Mouse (Mus musculus): ENCODE results near the gene Vps35l.

Vps35l gene

GRCm38 (mm10) chr7:118731781-118732180 lies 8.2 kb upstream of the Vps35l start:
- in situ Hi-C loops (cut with MboI; ENCODE audit: unreplicated experiment in 2 of 2) = no loop called here

DNA sequence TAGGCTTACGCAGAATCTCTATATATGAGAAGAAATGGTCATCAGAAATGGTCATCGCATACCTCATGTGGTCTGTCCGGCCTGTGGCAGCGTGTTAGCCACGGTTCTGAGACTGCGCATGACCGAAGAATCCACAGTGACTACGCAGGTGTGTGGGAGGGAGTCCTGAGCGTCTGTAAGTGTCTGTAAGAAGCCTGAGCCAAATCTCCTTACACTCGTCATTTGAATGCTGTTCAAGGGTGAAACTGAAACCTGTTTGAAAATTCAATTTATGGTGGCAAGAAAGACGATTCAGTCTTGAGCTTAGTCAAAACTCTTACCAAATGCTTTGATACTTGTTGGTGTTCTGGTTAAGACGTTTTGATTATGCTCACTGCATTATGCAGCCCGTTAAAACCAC lies 6.8 kb upstream of the Vps35l start:
- in situ Hi-C loops (cut with MboI; ENCODE audit: unreplicated experiment in 2 of 2) = no loop called here

DNA sequence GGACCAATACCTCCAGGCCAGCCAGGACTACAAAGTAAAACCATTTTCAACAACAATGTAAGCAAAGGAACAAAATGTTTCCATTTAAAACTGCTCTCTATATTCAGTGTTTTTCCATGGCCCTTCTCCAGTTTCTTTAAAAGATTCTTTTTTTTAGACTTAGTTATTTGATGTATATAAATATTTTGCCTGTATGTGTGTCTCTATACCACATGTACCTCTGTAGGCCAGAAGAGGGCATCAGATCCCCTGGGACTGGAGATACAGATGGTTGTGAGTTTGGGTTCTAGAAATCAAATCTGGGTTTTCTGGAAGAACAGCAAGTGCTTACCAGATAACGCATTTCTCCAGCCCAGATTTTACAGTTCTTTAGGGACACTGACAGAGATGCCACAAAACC lies 1.3 kb upstream of the Vps35l start:
- in situ Hi-C loops (cut with MboI; ENCODE audit: unreplicated experiment in 2 of 2) = no loop called here

DNA sequence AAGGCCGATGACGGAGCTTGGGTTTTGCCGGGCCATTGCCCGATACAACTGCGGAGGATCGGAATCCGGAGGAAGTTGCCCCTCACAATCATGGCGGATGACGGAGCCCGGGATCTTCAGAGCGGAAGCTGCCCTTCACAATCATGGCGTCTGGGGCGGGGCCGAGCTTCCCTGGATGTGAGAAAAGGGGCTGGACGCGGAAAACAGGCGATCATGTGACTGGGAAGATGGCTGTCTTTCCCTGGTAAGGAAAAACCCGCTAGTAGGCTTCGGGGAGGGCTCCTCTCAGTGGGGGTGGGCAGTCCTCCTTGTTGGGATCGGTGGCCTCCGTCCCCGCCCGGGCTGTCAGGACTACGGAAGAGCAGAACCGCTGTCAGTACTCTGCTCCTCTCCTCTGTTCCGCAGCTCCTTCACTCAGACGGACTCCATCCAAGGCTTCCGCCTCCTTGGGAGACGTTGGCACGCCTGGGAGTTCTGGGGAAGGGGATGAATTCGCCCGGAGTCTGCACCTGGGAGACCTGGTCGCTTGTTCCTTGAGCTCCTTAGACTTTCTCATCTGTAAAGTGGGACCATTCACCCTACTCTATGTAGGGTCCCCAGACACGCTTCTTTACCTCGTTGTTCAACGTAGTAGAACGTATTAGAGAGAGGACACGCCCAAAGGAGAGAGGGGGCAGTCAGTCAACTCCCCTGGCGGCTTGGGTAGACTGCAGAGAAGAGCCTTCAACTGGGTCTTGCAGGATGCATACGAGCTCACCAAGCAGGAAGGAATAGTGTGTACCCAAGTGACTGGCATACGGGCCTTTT lies 709 bp downstream of the Vps35l start:
- in situ Hi-C loops (cut with MboI; ENCODE audit: unreplicated experiment in 2 of 2) = no loop called here

GRCm38 (mm10) chr7:118742278-118742677 lies 2.3 kb downstream of the Vps35l start:
- in situ Hi-C loops (cut with MboI; ENCODE audit: unreplicated experiment in 2 of 2) = no loop called here

DNA sequence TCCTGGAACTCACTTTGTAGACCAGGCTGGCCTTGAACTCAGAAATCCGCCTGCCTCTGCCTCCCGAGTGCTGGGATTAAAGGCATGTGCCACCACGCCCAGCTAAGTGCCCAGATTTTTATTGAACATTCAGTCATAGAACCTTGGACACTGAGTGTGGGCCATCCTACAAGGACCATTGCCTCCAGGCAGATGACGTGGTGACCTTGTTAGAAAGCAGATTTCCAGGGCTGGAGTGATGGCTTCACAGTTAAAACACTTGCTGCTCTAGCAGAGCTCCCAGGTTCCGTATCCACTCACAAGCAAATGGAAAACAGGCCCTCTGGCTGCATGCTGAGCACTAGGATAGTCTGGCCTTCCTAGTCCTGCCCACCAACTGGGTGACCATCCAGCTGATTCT lies 4.7 kb downstream of the Vps35l start:
- in situ Hi-C loops (cut with MboI; ENCODE audit: unreplicated experiment in 2 of 2) = no loop called here

DNA sequence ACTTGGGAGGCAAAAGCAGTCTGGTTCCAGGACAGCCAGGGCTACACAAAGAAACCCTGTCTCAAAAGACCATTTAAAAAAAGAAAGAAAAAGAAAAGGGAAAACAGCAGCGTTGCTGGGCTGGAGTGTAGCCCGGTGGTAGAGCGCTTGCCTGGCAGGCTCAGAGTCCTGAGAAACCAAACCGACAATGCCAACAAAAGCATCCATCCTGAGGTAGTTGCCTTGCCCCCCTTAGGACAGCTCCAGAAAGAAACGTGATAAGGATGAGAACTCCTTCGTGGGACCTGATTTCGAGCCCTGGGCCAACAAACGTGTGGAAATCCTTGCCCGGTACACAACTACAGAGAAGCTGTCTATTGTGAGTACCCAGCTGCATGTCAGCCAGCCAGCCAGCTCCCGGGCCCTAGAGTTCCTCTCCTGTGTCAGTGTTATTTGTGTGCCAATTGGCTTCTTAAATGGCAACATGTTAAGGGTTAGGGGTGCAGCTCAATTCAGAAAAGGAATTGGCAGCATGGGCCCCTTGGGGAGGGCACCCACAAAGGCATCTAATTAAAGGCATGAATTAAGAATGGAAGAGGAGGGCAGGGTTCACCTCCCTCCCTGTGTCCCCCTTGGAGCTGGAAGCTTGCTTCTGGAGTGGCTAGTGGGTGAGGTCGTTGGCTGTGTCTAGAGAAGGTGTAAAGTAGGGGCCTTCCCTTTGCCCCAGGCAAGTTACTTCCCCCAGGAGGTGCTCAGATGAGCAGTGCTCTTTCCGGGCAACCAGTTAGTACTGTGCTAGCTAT lies 8.1 kb downstream of the Vps35l start:
- in situ Hi-C loops (cut with MboI; ENCODE audit: unreplicated experiment in 2 of 2) = no loop called here

DNA sequence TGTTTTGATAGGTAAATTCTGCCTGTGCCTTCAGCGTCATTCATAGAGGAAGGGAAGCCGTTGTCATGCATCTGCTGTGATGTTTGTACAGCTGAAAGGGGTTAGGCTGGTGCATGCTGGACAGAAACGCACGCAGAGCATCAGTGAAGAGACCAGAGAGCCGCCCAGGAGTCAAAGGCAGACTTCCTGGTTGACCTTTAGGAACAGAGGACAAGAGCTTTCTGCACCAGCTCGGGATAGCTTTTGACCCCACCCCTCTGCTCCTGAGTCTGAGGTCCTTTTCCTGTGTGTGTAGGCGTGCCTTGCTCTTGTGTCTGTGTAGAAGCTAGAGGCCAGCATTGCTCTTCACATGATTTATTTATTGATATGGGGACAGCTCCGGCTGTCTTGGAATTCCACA lies 9.7 kb downstream of the Vps35l start:
- in situ Hi-C loops (cut with MboI; ENCODE audit: unreplicated experiment in 2 of 2) = loop anchor here (25.0 kb wide), 2 partner anchors 713 to 1888 kb away; partner anchors contain the start of genes Uqcrc2 (in 2 of the 2) and Gp2 (in 1 of the 2)

DNA sequence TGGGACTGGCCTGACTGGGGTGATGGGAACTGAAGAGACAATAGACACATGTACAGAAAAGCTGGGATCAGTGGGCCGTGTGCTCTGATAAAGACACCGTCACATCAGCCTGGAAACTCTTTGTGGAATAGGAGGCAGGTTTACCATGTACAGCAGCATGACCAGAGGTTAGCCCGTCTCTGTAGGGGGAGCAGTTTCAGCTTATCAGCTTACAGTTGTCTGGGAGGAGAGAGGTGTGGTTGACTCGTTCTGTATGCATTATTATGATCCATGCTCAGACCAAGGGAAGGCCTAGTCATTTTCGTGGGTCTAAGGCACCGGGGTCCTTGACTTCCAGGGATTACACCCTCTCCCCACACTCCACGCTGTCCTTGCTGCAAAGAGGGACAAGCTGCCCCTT lies 11.6 kb downstream of the Vps35l start:
- in situ Hi-C loops (cut with MboI; ENCODE audit: unreplicated experiment in 2 of 2) = loop anchor here (25.0 kb wide), 2 partner anchors 711 to 1886 kb away; partner anchors contain the start of genes Uqcrc2 (in 2 of the 2) and Gp2 (in 1 of the 2)

- in situ Hi-C loops (cut with MboI; ENCODE audit: unreplicated experiment in 2 of 2) = loop anchor here (25.0 kb wide), 2 partner anchors 707 to 1882 kb away; partner anchors contain the start of genes Uqcrc2 (in 2 of the 2) and Gp2 (in 1 of the 2)
These were observed 15.7 kb downstream of the Vps35l start for GRCm38 (mm10) chr7:118755756-118756155.

GRCm38 (mm10) chr7:118756490-118757265 lies 16.7 kb downstream of the Vps35l start:
- in situ Hi-C loops (cut with MboI; ENCODE audit: unreplicated experiment in 2 of 2) = loop anchor here (25.0 kb wide), 2 partner anchors 706 to 1881 kb away; partner anchors contain the start of genes Uqcrc2 (in 2 of the 2) and Gp2 (in 1 of the 2)

DNA sequence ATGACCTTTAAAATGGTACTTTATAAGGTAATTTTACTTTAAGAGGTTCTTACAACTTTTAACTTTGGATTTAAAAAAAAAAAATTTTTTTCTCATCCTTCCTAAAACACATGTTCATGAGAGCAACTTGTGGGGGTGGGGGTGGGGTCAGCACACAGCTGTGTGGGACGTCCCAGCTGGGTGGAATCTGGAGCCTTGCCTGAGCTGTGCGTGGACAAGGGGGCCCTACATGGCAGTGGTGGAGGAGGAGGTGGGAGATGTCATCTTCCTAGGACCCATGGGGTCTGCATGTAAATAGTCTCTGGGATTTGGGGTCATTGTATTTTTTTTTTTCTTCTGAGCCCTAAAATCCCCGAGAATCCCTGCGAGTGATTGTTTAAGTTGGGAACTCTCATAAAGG lies 18.3 kb downstream of the Vps35l start:
- in situ Hi-C loops (cut with MboI; ENCODE audit: unreplicated experiment in 2 of 2) = loop anchor here (25.0 kb wide), 2 partner anchors 704 to 1879 kb away; partner anchors contain the start of genes Uqcrc2 (in 2 of the 2) and Gp2 (in 1 of the 2)

GRCm38 (mm10) chr7:118759372-118759771 lies 19.3 kb downstream of the Vps35l start:
- in situ Hi-C loops (cut with MboI; ENCODE audit: unreplicated experiment in 2 of 2) = loop anchor here (25.0 kb wide), 2 partner anchors 703 to 1878 kb away; partner anchors contain the start of genes Uqcrc2 (in 2 of the 2) and Gp2 (in 1 of the 2)

- in situ Hi-C loops (cut with MboI; ENCODE audit: unreplicated experiment in 2 of 2) = loop anchor here (10.0 to 25.0 kb wide), 3 partner anchors 698 to 1873 kb away; partner anchors contain the start of genes Acsm5 (in 2 of the 2), Uqcrc2 (in 2 of the 2) and Gp2 (in 1 of the 2)
These were observed 23.9 kb downstream of the Vps35l start for GRCm38 (mm10) chr7:118763939-118764338.

GRCm38 (mm10) chr7:118764725-118765124 lies 24.7 kb downstream of the Vps35l start:
- in situ Hi-C loops (cut with MboI; ENCODE audit: unreplicated experiment in 2 of 2) = loop anchor here (5.0 to 25.0 kb wide), 4 partner anchors 233 to 1873 kb away; partner anchors contain the start of genes Acsm5 (in 2 of the 2), Gprc5b (in 2 of the 2), Uqcrc2 (in 2 of the 2) and Gp2 (in 1 of the 2)

GRCm38 (mm10) chr7:118765604-118766003 lies 25.6 kb downstream of the Vps35l start:
- in situ Hi-C loops (cut with MboI; ENCODE audit: unreplicated experiment in 2 of 2) = loop anchor here (5.0 to 25.0 kb wide), 4 partner anchors 232 to 1872 kb away; partner anchors contain the start of genes Acsm5 (in 2 of the 2), Gprc5b (in 2 of the 2), Uqcrc2 (in 2 of the 2) and Gp2 (in 1 of the 2)

DNA sequence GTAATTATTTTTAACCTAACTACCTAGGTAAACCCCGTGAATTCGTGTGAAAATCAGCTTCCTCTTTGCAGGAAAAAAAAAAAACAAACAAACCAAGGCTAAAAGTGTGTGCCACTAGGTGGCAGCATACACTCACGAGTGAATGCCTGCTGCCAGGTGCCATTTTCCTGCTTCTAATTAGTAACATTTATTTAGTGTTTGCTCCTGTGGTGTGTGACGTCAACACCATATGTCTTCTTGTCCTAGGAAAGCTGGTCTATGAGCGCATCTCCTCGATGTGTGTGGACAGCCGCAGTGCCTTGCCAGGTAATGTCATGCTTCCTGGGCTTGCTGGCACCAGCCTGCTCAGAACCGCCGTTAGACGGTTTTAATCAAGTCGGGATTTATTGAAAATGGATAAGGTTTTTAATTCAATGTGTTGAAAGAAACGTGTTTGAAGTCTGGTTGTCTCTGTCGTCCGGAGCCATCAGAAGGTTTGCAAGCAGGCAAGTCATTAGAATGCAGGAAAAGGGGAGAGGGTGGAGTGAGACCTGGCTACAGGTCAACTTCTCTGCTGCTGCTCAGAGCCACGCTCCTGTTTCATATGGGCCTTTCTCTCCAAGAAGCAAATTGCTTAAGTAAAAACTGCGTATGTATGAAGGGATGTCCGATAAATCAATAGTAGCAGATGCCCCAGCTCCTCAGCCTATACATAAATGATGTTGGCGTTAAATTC lies 26.2 kb downstream of the Vps35l start:
- in situ Hi-C loops (cut with MboI; ENCODE audit: unreplicated experiment in 2 of 2) = loop anchor here (5.0 to 25.0 kb wide), 4 partner anchors 231 to 1871 kb away; partner anchors contain the start of genes Acsm5 (in 2 of the 2), Gprc5b (in 2 of the 2), Uqcrc2 (in 2 of the 2) and Gp2 (in 1 of the 2)

DNA sequence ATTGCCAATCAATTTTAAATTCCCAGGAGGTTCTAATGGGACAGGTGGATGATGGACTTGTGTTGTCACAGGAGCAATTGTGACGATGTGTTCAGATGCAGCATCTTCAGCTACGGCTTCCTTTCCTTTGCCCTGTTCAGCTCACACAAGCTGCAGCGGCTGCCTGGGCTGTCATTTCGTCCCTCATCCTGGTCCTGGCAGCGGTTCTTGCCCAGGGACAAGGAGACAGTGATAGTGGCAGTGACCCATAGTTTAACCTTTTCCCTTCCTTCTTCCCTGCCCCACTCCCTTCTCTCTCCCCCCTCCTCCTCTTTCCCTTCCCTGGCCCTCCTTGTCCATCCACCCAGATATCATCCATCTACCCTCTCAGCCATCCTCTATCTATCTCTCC lies 26.8 kb downstream of the Vps35l start:
- in situ Hi-C loops (cut with MboI; ENCODE audit: unreplicated experiment in 2 of 2) = loop anchor here (5.0 to 25.0 kb wide), 4 partner anchors 230 to 1870 kb away; partner anchors contain the start of genes Acsm5 (in 2 of the 2), Gprc5b (in 2 of the 2), Uqcrc2 (in 2 of the 2) and Gp2 (in 1 of the 2)

GRCm38 (mm10) chr7:118769208-118769607 lies 29.2 kb downstream of the Vps35l start:
- in situ Hi-C loops (cut with MboI; ENCODE audit: unreplicated experiment in 2 of 2) = loop anchor here (5.0 to 25.0 kb wide), 4 partner anchors 228 to 1868 kb away; partner anchors contain the start of genes Acsm5 (in 2 of the 2), Gprc5b (in 2 of the 2), Uqcrc2 (in 2 of the 2) and Gp2 (in 1 of the 2)

Measured in v-Abl transformed pro-B cells (cell line).